In genomic region chr16:31069211-31070166, GRCm38 (mm10) we compare ENCODE assay signal across 17 mouse cellular contexts. TPM values are rescaled to one million over a fixed set of nuclear protein-coding genes. Genes with fewer than 3 reads are reported as not detected.
DNase-seq lines count a peak whose midpoint lies in the region; ATAC-seq lines count a peak whose summit lies in the region.
"Had no signal": no experiment of that assay in that cellular context is flagged by ENCODE, and none has a peak within 500 bp of the region (broad histone marks: within the 10 kb centered on the region; RNA-seq: fewer than 3 reads in every experiment).

No protein-coding gene starts in this region.

- WGBS in hindbrain, embryonic 13.5 days = 86% methylated on average over 14 of the region's 14 CpGs
- WGBS in hindbrain, embryonic 12.5 days = 83% methylated on average over 14 of the region's 14 CpGs

- ATAC-seq in hindbrain, embryonic 13.5 days (ENCODE audit: low FRiP score) = no peak
- ATAC-seq in hindbrain, embryonic 12.5 days (ENCODE audit: low FRiP score) = no peak
- peak; percentile 15; the same call in 1 of the 2 replicates for ATAC-seq in granulocyte monocyte progenitor cell, adult 5-6 weeks (replicated peaks; ENCODE audit: poor library complexity, severe bottlenecking)
- ATAC-seq: Patski had no signal

- H3K9me3 ChIP-seq in hindbrain, embryonic 13.5 days = no peaks in the 10 kb centered on the region
- no peaks in the 10 kb centered on the region for H3K9me3 ChIP-seq in hindbrain, embryonic 12.5 days (replicated peaks)
- H3K9me3 ChIP-seq in megakaryocyte, embryonic 14.5 days = no peaks in the 10 kb centered on the region
- H3K9me3 ChIP-seq: embryonic facial prominence, embryonic 13.5 days; hindbrain, embryonic 10.5 days; intestine, embryonic 15.5 days had no signal

- no peaks in the 10 kb centered on the region for H3K36me3 ChIP-seq in hindbrain, embryonic 13.5 days
- H3K36me3 ChIP-seq in hindbrain, embryonic 12.5 days = no peaks in the 10 kb centered on the region
- H3K36me3 ChIP-seq in megakaryocyte, embryonic 14.5 days (replicated peaks; ENCODE audit: low read length) = no peaks in the 10 kb centered on the region
- H3K36me3 ChIP-seq: embryonic facial prominence, embryonic 13.5 days; hindbrain, embryonic 10.5 days; intestine, embryonic 15.5 days had no signal

- H3K4me2 ChIP-seq in hindbrain, embryonic 13.5 days = no peak overlapping the region
- no peak overlapping the region for H3K4me2 ChIP-seq in hindbrain, embryonic 12.5 days (replicated peaks)

- H3K4me1 ChIP-seq in hindbrain, embryonic 13.5 days (replicated peaks) = peaks cover 19% of the 10 kb centered on the region
- H3K4me1 ChIP-seq in hindbrain, embryonic 12.5 days = peaks cover 9% of the 10 kb centered on the region
- peaks cover 77% of the 10 kb centered on the region for H3K4me1 ChIP-seq in megakaryocyte, embryonic 14.5 days

- DNase-seq in right cerebral cortex, adult 18-20 months = peak; percentile 53
- no peak for DNase-seq in right cerebral cortex, postnatal 4 days
- DNase-seq in ovary, postnatal 10 days (ENCODE audit: low spot score) = no peak
- DNase-seq: cerebellum, adult 18-20 months; gastrocnemius, postnatal 10 days; kidney, postnatal 14 days; layer of hippocampus, adult 9-11 months; thymus, postnatal 25 days had no signal

- no peak overlapping the region for H3K4me3 ChIP-seq in hindbrain, embryonic 13.5 days
- H3K4me3 ChIP-seq in hindbrain, embryonic 12.5 days = no peak overlapping the region
- peak overlapping the region; percentile 16 for H3K4me3 ChIP-seq in megakaryocyte, embryonic 14.5 days (replicated peaks)
- H3K4me3 ChIP-seq: embryonic facial prominence, embryonic 13.5 days; intestine, embryonic 15.5 days had no signal

- H3K27me3 ChIP-seq in hindbrain, embryonic 13.5 days = no peaks in the 10 kb centered on the region
- no peaks in the 10 kb centered on the region for H3K27me3 ChIP-seq in hindbrain, embryonic 12.5 days
- no peaks in the 10 kb centered on the region for H3K27me3 ChIP-seq in megakaryocyte, embryonic 14.5 days (replicated peaks)
- H3K27me3 ChIP-seq: embryonic facial prominence, embryonic 13.5 days; intestine, embryonic 15.5 days; Patski had no signal

- peak overlapping the region; percentile 35; the same call in 1 of the 2 replicates for H3K9ac ChIP-seq in hindbrain, embryonic 13.5 days
- no peak overlapping the region for H3K9ac ChIP-seq in hindbrain, embryonic 12.5 days
- H3K9ac ChIP-seq: intestine, embryonic 15.5 days had no signal

- no peak overlapping the region for H3K27ac ChIP-seq in hindbrain, embryonic 13.5 days
- no peak overlapping the region for H3K27ac ChIP-seq in hindbrain, embryonic 12.5 days
- H3K27ac ChIP-seq: embryonic facial prominence, embryonic 13.5 days; intestine, embryonic 15.5 days; macrophage had no signal

RNA-seq across cellular contexts. Expression of gene Xxylt1, which starts 11.7 kb away (rescaled TPM):
- polyA plus RNA-seq in hindbrain, embryonic 13.5 days (2015; fragmentation: Nextera tagmentation; extraction: Ambion mirVana) = 10.8 and 11.6 TPM in 2 replicates
- 16.8 and 17.9 TPM in 2 replicates for polyA plus RNA-seq in hindbrain, embryonic 12.5 days (2016; fragmentation: Nextera tagmentation; extraction: Ambion mirVana)
- total RNA-seq in granulocyte monocyte progenitor cell, adult 5-6 weeks (2014; fragmentation: Nextera tagmentation) = 14.7 and 32.6 TPM in 2 replicates
- 12.2 and 15.3 TPM in 2 replicates for total RNA-seq in granulocyte monocyte progenitor cell, adult 5-6 weeks (2017)
- polyA plus RNA-seq in megakaryocyte, embryonic 14.5 days (2012; ENCODE audit: insufficient read depth, low replicate concordance) = 0.94 and 2.2 TPM in 2 replicates
